Mouse (Mus musculus): Measurements from ENCODE around the gene Hivep1.

Hivep1 gene

DNA sequence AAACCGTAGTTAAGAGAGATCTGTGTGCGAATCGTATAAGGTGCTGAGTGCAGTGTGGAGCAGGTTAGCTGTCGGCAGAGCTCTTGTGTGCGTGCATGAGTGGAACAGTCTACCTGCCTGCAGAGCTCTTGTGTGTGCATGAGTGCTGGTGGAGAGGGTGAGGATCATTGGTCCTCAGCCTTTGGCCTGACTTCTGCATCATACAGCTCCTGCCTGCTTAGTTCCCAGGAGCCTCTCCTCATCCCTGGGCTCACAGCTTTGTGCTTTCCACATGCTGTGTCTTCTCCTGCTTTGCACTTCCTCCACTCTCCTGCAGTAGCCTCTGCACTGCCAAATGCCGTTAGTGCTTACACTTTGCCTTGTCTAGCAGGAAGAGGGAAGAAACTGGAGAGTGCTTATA is 60.2 kb downstream of the Hivep1 start:
- DNase-seq (ENCODE audit: low read depth, low spot score) = no peak

DNA sequence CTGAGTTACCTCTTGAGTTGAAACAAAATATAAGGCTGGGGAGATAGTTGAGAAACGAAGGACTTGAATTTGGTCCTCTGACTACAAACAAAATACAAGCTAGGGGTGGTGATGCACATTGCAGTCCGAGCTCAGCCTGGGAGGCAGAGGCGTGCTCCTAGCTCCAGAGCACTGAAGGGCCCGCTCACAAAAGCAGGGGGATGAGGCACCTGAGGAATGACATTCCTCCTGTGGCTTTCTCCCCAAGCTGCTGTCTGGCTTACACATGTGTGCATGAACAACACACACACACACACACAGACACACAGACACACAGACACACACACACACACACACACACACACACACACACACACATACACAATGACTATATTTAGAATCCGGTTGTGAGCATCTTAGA is 60.9 kb downstream of the Hivep1 start:
- no peak for DNase-seq (ENCODE audit: low read depth, low spot score)

DNA sequence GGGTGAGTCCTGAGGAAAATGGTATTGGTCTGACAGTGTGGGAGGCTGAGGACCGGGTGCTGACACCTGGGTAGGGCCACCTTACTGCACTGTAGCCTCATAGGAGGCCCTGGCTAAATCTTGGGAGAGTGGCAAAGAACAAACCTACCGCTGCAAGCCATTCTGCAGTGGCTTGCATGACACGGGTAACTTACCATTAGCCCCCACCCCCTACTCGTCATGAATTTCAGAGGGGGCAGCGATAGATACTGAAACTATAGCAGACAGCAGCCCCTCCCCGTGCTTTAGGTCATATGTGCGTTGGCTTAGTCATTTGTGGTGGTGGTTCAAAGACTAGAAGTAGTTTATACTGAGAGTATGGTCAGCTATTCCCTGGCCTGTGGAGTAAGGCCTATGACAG is 61.8 kb downstream of the Hivep1 start:
- DNase-seq (ENCODE audit: low read depth, low spot score) = no peak

DNA sequence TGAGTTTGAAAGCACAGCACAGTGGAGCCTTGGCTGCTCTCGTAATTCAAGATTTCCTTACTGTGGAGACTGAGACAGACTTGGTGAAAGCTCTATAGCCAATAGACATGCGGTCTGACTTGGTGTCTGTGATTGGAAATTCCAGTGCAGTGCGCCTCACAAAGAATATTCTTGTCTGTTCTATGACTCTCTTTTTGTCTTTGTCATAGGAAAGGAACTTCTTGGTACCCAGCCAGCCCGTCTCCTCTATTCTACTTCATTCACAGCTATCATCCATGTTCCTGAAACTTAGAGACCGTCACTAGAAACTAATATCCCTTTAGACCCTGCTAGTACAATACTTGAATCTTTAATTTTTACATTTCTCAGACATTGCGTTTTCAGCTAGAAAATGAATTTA is 64.5 kb downstream of the Hivep1 start:
- no peak for DNase-seq (ENCODE audit: low read depth, low spot score)

DNA sequence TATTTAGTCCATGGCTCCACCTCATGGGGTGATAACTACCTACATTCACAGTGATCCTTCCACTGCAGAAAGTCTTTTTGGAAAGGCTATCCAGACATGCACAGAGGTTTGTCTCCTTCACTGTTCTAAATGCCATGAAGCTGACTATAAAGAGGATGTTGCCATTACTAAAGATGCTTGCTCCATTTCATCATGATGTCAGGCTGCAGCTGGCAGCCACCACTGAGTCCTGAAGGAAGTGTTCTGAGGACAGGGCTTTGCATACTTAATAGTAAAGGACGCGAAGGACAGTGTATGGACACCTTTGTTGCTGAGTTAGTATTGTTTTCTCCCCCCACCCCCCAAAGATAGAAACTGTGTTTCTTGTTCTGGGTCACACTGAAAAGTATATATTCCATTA is 67.2 kb downstream of the Hivep1 start:
- no peak for DNase-seq (ENCODE audit: low read depth, low spot score)

DNA sequence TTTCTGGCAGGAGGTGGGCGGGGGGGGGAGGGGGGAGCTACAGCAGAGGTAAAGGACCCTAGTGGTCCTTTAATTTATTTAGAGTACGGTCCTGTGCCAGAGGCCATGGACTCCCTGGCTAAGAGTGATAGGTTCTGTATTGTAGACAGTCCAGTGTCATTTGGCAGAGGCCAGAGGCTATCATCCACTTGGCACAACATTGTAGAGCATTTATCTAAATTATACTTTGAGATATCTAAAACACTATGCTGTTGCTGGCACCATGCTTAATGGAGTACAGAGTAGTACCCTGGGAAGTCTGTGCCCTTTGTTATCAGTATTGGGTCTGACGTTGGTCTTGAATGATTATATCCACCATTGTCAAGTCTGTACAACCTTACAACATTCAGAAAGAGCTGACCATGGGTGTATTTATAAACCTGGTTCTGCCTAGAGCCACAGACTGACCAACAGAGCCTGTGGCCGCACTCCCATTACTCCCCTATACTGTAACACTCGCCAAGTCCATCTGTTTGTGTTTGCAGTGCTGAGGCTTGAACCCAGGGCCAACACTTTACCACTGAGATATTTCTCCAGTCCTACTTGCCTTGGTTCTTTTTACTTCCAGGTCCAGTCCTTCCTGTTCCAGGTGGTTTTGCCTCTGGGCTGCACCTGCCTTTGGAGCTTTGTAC is 69.4 kb downstream of the Hivep1 start:
- no peak for DNase-seq (ENCODE audit: low read depth, low spot score)

DNA sequence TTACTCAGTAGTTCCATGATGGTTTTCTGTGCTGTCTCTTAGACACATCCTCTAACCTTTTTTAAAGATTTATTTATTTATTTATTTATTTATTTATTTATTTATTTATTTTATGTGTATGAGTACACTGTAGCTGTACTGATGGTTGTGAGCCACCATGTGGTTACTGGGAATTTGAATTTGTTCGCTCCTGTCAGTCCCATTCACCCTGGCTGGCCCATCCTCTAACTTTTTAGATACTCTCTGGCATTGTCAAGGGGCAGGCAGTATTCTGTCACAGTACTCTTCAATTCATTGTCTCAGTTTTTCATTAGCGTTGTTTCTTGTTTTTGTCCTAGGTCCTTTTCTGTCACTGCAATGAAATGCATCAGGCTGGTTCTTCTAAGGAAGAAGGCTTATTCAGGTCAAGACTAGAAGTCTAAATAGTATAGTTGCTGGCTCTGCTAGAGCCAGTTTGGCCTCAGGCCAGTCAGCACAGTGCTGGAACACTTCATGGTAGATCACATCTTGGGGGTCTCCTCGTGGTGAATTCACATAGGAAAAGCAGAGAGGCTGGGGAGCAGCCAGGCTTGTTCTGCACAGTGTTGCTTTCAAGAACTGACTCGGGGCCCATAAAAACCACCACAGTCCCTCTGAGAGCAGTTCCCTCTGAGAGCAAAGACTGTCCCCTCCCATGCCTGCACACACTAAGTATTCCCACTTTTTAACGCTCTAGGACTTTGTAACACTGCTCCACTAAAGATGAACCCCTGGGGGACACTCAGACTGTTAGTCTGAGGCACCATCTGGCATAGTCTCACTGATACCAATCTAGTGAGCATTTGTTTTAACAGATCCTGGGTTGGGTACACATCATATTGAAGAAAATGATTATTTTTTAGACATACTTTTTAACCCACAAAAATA is 70.2 kb downstream of the Hivep1 start:
- DNase-seq (ENCODE audit: low read depth, low spot score) = no peak

DNA sequence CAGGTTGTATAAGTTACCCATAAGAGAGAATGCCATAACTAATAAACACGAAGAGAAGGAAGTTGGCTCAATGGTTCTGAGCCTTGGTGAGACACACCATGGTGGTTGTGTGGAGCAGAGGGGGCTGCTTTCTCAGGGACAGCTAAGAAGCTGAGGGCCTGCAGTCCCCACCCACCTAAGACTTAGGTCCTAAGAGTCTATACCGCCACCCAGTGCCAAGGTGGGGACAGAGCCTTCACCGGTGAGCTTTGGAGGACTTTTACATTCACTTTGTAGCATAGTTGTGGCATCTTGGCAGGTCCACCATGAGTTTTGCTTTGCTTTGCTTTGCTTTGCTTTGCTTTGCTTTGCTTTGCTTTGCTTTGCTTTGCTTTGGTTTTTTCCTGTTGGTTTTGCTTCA is 92.8 kb downstream of the Hivep1 start:
- DNase-seq (ENCODE audit: low read depth, low spot score) = peak; percentile 45

DNA sequence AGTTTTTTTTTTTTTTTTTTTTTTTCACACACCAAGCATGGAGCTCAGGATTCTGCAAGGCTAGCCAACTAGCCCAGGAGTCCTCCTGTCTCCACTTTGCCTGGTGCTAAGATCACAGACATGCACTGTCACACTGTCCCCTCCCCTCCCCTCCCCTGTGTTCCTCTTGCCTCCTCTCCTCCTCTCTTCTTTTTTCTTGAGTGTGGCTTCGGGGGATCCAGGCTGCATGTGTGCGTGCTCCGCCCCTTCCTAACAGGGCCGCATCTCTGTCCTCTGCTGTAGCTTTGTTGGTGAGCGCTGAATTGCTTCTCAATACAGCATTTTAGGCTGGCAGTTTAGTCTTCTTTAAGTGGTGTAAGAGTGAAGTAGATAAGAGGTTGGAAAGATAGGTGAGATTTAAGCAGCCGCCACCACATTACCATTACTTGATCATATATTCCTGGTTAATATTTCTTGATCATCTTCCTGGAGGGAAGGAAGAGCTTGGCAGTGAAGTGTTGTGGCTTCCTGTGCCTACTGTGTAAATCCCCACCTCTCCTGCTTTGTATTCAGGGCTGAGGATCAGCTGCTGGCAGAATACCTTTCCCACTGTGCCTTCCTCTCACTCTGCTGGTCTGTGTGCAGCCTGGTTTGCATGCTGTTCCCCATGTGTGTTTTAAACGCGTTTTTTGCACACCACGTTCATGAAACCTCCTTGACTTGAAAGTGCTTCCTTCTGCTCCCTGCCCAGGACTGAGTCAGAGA is 97.7 kb downstream of the Hivep1 start:
- no peak for DNase-seq (ENCODE audit: low read depth, low spot score)

DNA sequence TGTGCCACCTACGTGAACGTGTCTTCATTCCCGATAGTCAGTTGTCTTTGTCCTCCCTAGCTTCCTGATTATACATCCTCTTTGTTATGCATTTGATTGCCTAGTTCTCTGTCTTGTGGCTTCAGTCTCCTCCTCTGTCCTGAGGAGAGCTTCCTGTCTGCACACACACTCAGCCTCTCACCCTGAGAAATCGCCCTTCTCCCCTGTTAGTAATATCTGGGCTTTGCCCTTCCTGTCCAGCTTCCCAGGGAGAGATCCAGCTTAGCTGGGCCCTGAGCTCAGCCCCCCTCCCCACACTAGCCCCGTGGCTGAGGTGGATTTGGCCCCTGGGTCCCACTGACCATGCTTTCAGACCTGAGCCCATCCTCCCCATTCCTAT is 98.2 kb downstream of the Hivep1 start:
- no peak for DNase-seq (ENCODE audit: low read depth, low spot score)

DNA sequence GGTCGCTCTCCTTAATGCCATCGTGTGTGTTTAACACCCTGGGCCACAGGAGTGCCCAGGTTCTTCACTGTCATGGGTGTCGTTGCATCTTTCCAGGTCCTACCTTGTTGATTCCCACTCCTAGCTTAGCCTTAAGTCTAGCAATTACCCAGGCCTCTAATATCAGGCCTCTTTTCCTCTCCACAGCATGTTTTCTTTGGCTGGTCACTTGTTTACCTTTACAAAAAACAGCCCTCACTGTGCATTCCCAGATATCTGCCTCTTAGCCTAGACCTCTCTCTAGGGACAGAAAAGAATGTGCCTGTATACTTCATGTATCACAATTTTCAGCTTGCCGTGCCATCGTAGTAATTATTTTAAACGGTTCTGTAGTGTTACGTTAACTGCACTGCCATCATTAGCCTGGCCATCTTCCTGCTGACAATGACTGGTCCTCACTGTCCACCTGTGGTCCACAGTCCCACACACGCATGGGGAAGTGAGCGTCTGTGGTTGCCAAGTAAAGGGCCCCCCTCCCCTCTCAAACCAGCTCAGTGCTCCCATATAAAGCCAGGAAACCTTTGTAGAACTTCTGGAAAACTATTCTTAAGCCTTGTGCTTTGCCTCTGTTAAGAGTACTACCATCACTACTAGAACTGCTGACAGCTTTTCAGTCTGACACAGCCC is 98.8 kb downstream of the Hivep1 start:
- no peak for DNase-seq (ENCODE audit: low read depth, low spot score)

DNA sequence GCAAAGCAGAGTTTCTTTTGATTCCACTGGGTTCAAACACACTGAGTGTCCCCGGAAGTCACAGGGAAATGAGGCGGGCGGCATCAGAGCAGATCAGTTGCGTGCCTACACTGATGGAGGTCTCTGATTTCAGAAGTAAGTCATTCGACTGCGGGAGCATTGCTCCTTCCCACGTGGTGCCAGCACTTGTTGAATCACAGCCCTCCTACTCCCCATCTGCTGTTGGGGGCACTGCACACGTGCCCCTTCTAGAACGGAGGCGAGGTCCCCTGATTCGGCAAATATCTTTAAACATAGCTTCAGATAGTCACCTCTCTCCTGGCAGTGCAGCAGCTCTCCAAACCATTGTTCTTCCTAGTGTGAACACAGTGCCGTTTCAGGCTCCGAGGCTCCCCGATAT is 106.4 kb downstream of the Hivep1 start:
- DNase-seq (ENCODE audit: low read depth, low spot score) = no peak

DNA sequence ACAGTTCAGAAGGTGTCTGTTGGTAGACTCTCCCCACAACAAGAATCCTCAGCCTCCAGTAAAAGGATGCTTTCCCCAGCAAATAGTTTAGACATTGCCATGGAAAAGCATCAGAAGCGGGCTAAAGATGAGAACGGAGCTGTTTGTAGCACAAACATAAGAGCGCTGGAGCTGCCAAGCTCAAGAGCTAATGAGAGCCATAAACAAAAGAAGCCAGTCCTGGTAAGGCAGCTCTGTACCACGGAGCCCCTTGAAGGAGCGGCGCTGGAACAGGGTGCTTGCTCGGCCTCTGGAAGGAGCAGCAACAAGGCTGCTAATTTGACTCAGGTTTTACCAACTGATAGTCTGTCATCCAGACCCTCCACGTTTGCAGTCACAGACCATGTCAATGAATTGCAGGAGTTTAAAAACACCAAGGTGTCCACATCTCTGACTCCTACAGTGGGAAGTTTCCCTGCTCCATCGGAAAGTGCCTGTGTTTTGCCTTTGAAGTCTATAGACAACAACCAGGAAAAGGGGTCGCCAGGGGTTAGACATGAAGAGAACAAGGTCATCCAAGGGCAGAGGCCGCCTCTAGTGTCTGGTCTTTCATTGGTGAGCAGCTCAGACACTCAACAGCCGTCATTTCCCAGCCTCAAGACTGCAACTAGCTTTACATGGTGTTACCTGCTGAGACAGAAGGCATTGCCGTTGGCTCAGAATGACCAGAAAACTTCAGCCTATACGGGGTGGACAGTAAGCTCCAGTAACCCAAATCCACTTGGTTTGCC is 107.8 kb downstream of the Hivep1 start:
- DNase-seq (ENCODE audit: low read depth, low spot score) = no peak

DNA sequence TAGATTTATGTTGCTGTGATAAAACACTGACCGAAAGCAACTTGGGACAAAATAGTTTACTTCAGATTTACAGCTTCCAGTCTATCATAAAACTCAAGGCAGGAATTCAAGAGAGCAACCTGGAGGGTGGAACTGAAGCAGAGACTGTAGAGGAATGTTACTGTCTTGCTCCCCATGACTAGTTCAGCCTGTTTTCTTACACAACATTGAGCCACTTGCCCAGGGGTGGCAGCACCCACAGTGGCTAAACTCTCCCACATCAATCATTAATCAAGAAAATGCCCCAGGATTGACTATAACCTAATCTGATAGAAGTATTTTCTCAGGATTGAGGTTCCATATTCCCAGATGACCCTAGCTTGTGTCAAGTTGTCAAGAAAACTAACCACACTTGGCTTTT is 119.0 kb downstream of the Hivep1 start:
- DNase-seq (ENCODE audit: low read depth, low spot score) = no peak

DNA sequence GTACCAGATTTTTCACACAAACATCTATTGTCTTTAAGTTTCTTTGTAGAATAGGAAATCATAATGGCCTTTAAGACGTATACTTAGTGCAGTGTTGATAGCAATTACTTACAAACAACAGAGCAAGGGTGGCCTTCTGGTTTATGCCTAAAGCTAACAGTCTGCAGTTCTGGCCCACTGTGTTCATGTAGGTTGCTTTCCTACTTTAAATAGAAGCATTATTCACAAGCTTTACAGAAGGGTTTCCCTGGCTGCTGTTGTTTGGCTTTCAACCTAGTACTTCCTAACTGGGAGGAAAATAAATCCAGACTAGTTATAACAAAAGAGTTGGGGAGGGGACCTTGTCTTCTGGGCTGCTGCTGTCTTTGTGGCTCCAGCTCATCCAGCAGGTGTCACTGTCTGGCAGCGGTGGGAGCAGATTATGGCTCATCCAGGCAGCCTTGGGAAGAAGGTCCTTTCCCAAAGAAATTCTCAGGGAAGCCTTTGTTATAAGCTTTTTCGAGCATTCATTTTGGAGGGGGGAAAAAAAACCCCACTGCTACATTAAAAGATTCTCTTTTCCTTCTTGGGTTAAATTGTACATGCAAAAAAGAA is 123.1 kb downstream of the Hivep1 start:
- no peak for DNase-seq (ENCODE audit: low read depth, low spot score)

DNA sequence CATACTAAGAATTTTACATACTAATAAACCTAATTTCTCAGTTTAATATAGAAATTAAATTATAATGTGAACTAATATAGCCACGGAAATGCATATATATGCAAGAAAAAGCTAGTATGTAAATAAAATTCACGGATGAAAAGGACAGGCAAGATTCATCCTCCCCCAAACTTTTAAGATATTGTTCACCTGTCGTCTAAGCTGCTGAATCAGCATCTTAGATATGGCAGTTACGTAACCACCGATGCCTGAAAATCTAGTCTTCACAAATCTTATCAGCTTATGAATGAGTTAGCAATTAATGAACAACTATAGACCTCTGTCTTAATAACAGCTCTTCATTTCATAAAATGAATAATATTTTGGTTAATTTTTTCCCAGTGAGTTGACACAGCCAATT is 130.8 kb downstream of the Hivep1 start:
- no peak for DNase-seq (ENCODE audit: low read depth, low spot score)

DNA sequence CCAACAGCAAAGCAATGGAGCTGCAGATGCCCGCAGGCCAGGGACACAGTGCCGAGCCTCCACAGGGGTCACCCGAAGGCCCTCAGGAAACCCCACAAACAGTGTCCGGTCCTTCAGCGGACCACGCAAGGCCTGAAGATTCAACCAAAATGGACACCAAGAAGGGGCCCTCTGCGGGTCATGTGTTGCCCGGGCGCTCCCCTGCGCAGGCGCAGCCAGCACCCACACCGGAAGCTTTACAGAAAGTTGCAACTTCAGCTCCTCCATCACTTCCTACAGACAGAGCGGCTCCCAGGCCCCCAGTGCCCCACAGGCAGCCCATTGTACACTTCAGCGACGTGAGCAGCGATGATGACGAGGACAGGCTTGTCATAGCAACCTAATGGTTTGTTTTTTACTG is 132.3 kb downstream of the Hivep1 start:
- no peak for DNase-seq (ENCODE audit: low read depth, low spot score)

DNA sequence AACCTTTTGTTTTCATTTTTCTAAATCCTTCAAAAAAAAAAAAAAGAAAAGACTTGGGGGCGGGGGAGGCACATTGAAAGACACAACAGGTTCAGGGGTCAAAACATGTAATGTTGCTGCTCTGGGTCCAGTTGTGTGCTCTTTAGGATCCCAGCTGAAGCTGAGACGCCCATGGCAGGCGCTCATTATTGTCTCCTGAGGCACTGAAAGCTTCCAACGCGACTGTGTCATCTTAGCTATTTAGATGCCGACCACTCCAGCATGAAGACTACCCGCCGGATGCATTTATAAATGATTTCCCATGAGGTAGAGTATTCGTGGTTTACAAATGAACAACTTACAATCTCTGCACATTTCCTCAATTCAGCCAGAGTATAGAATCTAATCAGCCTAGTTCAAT is 141.2 kb downstream of the Hivep1 start:
- DNase-seq (ENCODE audit: low read depth, low spot score) = no peak

DNA sequence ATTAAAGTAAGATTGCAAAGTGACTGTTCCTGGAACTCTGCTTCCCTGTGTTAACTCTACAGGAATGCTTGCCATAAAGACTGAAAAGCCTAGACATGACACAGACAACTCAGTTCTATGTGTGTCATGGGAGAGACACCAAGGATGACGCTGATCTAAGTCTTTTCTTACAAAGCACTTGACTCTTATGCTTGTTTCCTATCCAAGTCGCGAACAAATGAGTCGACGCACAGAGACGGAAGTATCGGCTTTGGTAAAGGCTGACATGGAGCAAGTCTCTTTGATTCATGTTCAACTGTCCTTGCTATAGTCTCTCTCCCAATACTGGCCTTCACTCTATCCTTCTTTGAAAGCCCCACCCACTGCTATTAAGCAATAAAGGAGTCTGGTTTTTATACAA is 143.8 kb downstream of the Hivep1 start:
- no peak for DNase-seq (ENCODE audit: low read depth, low spot score)

DNA sequence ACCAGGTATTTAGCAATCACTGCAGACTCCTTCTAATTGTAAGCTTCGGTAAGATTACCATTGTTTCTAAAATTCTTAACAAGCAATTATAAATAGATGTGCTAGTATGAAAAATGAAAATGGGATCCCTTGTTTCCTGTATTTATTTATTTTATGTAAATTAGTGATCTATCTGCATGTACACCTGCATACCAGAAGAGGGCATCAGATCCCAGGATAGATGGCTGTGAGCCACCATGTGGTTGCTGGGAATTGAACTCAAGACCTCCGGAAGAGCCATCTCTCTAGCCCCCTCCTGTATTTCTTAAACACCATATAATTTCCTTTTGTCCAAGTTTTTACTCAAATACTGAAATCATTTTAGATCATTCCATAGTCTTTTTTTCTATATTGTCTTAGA is 145.8 kb downstream of the Hivep1 start:
- DNase-seq (ENCODE audit: low read depth, low spot score) = no peak

DNA sequence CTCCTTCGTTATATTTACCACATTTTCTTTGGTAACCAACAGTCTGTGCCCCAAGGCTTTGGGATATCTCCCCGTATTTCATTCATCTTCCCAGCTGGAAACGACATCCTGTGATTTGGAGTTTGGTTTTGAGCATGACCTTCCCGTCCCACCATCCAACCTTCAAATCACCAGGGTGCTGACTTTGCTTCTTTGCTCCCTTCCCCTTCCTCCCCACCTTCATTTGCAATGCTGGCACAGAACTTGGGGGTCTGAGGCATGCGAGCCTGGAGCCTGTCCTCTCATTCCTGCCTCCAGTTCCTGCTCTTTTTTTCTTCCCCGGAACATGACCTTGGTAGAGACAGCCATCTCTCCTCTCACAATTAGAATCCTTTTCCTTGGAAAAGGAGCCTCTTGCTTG is 161.7 kb downstream of the Hivep1 start:
- no peak for DNase-seq (ENCODE audit: low read depth, low spot score)

All from CD4-positive, CD25-positive, alpha-beta regulatory T cell, adult 2 months (primary cell).